Comparison of ENCODE assay signal across 21 mouse cellular contexts in genomic region chr4:103390499-103390898, GRCm38 (mm10).
DNase-seq lines count a peak whose midpoint lies in the region; ATAC-seq lines count a peak whose summit lies in the region.
"Had no signal": no experiment of that assay in that cellular context is flagged by ENCODE, and none has a peak within 500 bp of the region (broad histone marks: within the 10 kb centered on the region; RNA-seq: fewer than 3 reads in every experiment).

No protein-coding gene starts in this region.

- no peak overlapping the region for H3K27ac ChIP-seq in kidney, embryonic 14.5 days (ENCODE audit: low read depth, low read length)
- no peak overlapping the region for H3K27ac ChIP-seq in kidney, embryonic 16.5 days (ENCODE audit: low read length)
- H3K27ac ChIP-seq: embryonic facial prominence, embryonic 13.5 days; embryonic facial prominence, embryonic 15.5 days; forebrain, embryonic 10.5 days; forebrain, embryonic 12.5 days had no signal

- H3K4me2 ChIP-seq in kidney, embryonic 14.5 days (replicated peaks; ENCODE audit: low read depth, low read length), result no peak overlapping the region
- no peak overlapping the region for H3K4me2 ChIP-seq in kidney, embryonic 16.5 days (replicated peaks; ENCODE audit: low read depth, low read length)
- H3K4me2 ChIP-seq: embryonic facial prominence, embryonic 13.5 days; embryonic facial prominence, embryonic 15.5 days; forebrain, embryonic 12.5 days had no signal

- no peaks in the 10 kb centered on the region for H3K36me3 ChIP-seq in kidney, embryonic 14.5 days (ENCODE audit: control insufficient read depth, insufficient read depth, low read length)
- H3K36me3 ChIP-seq in kidney, embryonic 16.5 days (ENCODE audit: insufficient read depth, low read length), result no peaks in the 10 kb centered on the region
- H3K36me3 ChIP-seq: embryonic facial prominence, embryonic 13.5 days; embryonic facial prominence, embryonic 15.5 days; forebrain, embryonic 10.5 days; forebrain, embryonic 12.5 days had no signal

- no peaks in the 10 kb centered on the region for H3K27me3 ChIP-seq in kidney, embryonic 14.5 days (ENCODE audit: control insufficient read depth, insufficient read depth, low read length)
- H3K27me3 ChIP-seq in kidney, embryonic 16.5 days (ENCODE audit: insufficient read depth, low read length), result no peaks in the 10 kb centered on the region
- H3K27me3 ChIP-seq: embryonic facial prominence, embryonic 13.5 days; embryonic facial prominence, embryonic 15.5 days had no signal

- 47% methylated on average over 2 of the region's 2 CpGs for WGBS in kidney, embryonic 14.5 days
- 49% methylated on average over 2 of the region's 2 CpGs for WGBS in kidney, embryonic 16.5 days

- no peak overlapping the region for H3K9ac ChIP-seq in kidney, embryonic 14.5 days (ENCODE audit: low read depth, low read length)
- no peak overlapping the region for H3K9ac ChIP-seq in kidney, embryonic 16.5 days (replicated peaks; ENCODE audit: low read length)
- H3K9ac ChIP-seq: embryonic facial prominence, embryonic 13.5 days; embryonic facial prominence, embryonic 15.5 days; forebrain, embryonic 12.5 days had no signal

- DNase-seq in kidney, postnatal 14 days, result no peak
- no peak for DNase-seq in kidney, adult 8-10 months
- DNase-seq: adrenal gland, adult 2 months; adrenal gland, postnatal 10 days; adrenal gland, postnatal 25 days; cerebellum, adult 11 months; cerebellum, adult 18-20 months; cerebellum, adult 8-10 months; cerebellum, adult 9-11 months; cerebellum, postnatal 14 days; cerebellum, postnatal 36 days; embryo, embryonic 11 days had no signal

- ATAC-seq in kidney, embryonic 14.5 days (ENCODE audit: low FRiP score, low TSS enrichment), result peak; percentile 41; the same call in 1 of the 2 replicates
- ATAC-seq in kidney, embryonic 16.5 days (ENCODE audit: low FRiP score, low TSS enrichment), result 0 out of 2 replicates have a peak, but pooled peaks have one; percentile 61
- ATAC-seq: forebrain, embryonic 14.5 days; forebrain, embryonic 16.5 days had no signal

- H3K9me3 ChIP-seq in kidney, embryonic 14.5 days (ENCODE audit: control insufficient read depth, low read length), result no peaks in the 10 kb centered on the region
- no peaks in the 10 kb centered on the region for H3K9me3 ChIP-seq in kidney, embryonic 16.5 days (ENCODE audit: low read length)
- H3K9me3 ChIP-seq: embryonic facial prominence, embryonic 13.5 days; embryonic facial prominence, embryonic 15.5 days; forebrain, embryonic 10.5 days; forebrain, embryonic 12.5 days had no signal

- H3K4me1 ChIP-seq in kidney, embryonic 14.5 days (ENCODE audit: control insufficient read depth, insufficient read depth, low read length), result no peaks in the 10 kb centered on the region
- no peaks in the 10 kb centered on the region for H3K4me1 ChIP-seq in kidney, embryonic 16.5 days (ENCODE audit: insufficient read depth, low read length)
- H3K4me1 ChIP-seq: embryonic facial prominence, embryonic 13.5 days; embryonic facial prominence, embryonic 15.5 days had no signal

- no peak overlapping the region for H3K4me3 ChIP-seq in kidney, embryonic 14.5 days (ENCODE audit: low read length)
- H3K4me3 ChIP-seq in kidney, embryonic 16.5 days (ENCODE audit: low read length), result no peak overlapping the region
- H3K4me3 ChIP-seq: embryonic facial prominence, embryonic 13.5 days; embryonic facial prominence, embryonic 15.5 days; erythroblast, embryonic 14.5 days; forebrain, embryonic 10.5 days; forebrain, embryonic 12.5 days had no signal
